Mouse (Mus musculus): ENCODE data around the gene Gzma. TPM values are rescaled to one million over a fixed set of nuclear protein-coding genes. Genes with fewer than 3 reads are reported as not detected.
A peak's percentile ranks its signal among the peaks of the same experiment; 100 is the strongest.

The Gzma gene
- polyA plus RNA-seq, 1 experiment = not detected

DNA sequence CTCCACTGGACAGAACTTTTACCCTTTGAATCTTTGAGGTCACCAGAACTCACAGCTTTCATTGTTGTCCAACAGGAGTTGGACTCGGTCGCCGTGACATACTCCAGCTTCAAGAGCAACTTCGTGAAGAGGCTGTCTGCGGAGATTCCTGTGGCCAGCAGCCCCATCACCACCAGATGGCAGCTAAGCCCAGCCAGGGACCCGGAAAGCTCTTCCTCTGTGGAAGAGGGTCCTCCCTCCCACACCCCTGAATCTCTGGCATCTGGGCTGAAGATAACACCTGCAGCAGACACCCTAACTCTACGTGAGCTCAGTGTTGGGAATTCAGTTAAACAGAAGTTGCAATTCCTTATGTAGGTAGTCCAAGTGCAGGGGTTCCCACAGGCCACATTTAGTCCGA is 45.0 kb downstream of the Gzma start:
- H3K27me3 ChIP-seq (ENCODE audit: control insufficient read depth, insufficient read depth, insufficient read length) = no peaks in the 10 kb centered on the region
- H3K4me3 ChIP-seq (ENCODE audit: insufficient read depth, poor library complexity, severe bottlenecking) = no peak overlapping the region
- H3K36me3 ChIP-seq (ENCODE audit: control insufficient read depth, insufficient read depth) = no peaks in the 10 kb centered on the region
- H3ac ChIP-seq (ENCODE audit: control insufficient read depth, insufficient read length, low read depth) = no peak overlapping the region
- no peak for TF ChIP-seq CEBPB (IDR thresholded peaks at IDR 0.05; ENCODE audit: low read depth)
- TF ChIP-seq CTCF (IDR thresholded peaks at IDR 0.05; ENCODE audit: control insufficient read depth, insufficient read depth, insufficient read length) = no peak
- TF ChIP-seq MYOD1 (IDR thresholded peaks at IDR 0.05; ENCODE audit: control insufficient read depth, insufficient read length, low read depth) = no peak
- no peak for TF ChIP-seq USF1 (IDR thresholded peaks at IDR 0.05; ENCODE audit: low read depth)
- no peak for TF ChIP-seq FOSL1 (IDR thresholded peaks at IDR 0.05; ENCODE audit: insufficient read depth, low read length, poor library complexity, severe bottlenecking)
- no peak for TF ChIP-seq MYOG (IDR thresholded peaks at IDR 0.05; ENCODE audit: control insufficient read depth, extremely low read depth, insufficient read length)
- TF ChIP-seq MAX (IDR thresholded peaks at IDR 0.05) = no peak
- H3K79me2 ChIP-seq (ENCODE audit: control insufficient read depth, insufficient read depth) = no peaks in the 10 kb centered on the region
- H3K79me3 ChIP-seq (ENCODE audit: low read depth) = no peaks in the 10 kb centered on the region

DNA sequence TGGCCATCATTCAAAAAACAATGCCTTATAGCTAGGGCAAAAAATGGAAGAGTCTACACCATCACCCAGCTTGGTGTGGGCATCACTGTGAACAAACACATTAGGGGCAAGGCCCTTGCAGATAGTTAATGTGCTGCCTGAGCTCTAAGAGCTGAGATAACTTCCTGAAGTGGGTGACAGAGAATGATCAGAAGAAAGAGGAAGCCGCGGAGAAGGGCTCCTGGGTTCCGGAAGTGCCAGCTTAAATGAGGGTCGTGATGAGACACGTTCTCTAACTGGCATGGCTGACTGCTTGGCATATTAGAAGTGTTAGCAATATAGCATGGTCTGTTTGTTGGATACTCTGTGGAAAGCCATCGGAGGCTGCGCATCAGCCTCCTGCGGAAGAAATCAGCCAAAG is 46.6 kb downstream of the Gzma start:
- Histone ChIP-seq H3K79me2 (ENCODE audit: control insufficient read depth, insufficient read depth) (no peaks in the 10 kb centered on the region), H3K4me3 (ENCODE audit: insufficient read depth, poor library complexity, severe bottlenecking) (no peak overlapping the region), H3K36me3 (ENCODE audit: control insufficient read depth, insufficient read depth) (no peaks in the 10 kb centered on the region), H3K27me3 (ENCODE audit: control insufficient read depth, insufficient read depth, insufficient read length) (no peaks in the 10 kb centered on the region), H3ac (ENCODE audit: control insufficient read depth, insufficient read length, low read depth) (no peak overlapping the region), H3K79me3 (ENCODE audit: low read depth) (no peaks in the 10 kb centered on the region)
- TF ChIP-seq MAX (IDR thresholded peaks at IDR 0.05) (no peak), MYOG (IDR thresholded peaks at IDR 0.05; ENCODE audit: control insufficient read depth, extremely low read depth, insufficient read length) (no peak), MYOD1 (IDR thresholded peaks at IDR 0.05; ENCODE audit: control insufficient read depth, insufficient read length, low read depth) (no peak), USF1 (IDR thresholded peaks at IDR 0.05; ENCODE audit: low read depth) (no peak), CTCF (IDR thresholded peaks at IDR 0.05; ENCODE audit: control insufficient read depth, insufficient read depth, insufficient read length) (no peak), FOSL1 (IDR thresholded peaks at IDR 0.05; ENCODE audit: insufficient read depth, low read length, poor library complexity, severe bottlenecking) (no peak), CEBPB (IDR thresholded peaks at IDR 0.05; ENCODE audit: low read depth) (no peak)

DNA sequence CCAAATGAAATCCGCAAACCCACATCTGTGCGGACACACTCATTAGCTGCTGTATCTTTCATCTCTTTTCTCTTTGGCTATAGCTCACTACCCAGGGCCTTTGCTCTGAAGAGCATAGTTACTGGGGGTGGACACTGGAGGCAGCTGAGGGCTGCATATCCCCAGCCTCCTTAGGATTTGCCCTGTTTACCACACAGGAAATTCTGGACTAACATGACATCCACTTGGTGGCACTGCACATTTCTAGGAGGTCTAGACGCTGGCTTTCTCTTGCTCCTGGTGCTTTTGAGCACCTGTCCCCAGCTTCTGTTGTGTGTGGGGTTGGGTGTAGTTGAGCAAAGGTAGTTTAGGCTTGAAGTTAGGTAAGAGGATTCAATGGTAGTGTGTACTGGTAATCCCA is 53.1 kb downstream of the Gzma start:
- Histone ChIP-seq H3K4me3 (ENCODE audit: insufficient read depth, poor library complexity, severe bottlenecking) (no peak overlapping the region), H3K79me3 (ENCODE audit: low read depth) (peaks cover 33% of the 10 kb centered on the region), H3K79me2 (ENCODE audit: control insufficient read depth, insufficient read depth) (peaks cover 36% of the 10 kb centered on the region), H3ac (ENCODE audit: control insufficient read depth, insufficient read length, low read depth) (no peak overlapping the region), H3K36me3 (ENCODE audit: control insufficient read depth, insufficient read depth) (peaks cover 13% of the 10 kb centered on the region), H3K27me3 (ENCODE audit: control insufficient read depth, insufficient read depth, insufficient read length) (no peaks in the 10 kb centered on the region)
- TF ChIP-seq MAX (IDR thresholded peaks at IDR 0.05) = no peak
- TF ChIP-seq CEBPB (IDR thresholded peaks at IDR 0.05; ENCODE audit: low read depth) = no peak
- no peak for TF ChIP-seq MYOG (IDR thresholded peaks at IDR 0.05; ENCODE audit: control insufficient read depth, extremely low read depth, insufficient read length)
- no peak for TF ChIP-seq CTCF (IDR thresholded peaks at IDR 0.05; ENCODE audit: control insufficient read depth, insufficient read depth, insufficient read length)
- TF ChIP-seq FOSL1 (IDR thresholded peaks at IDR 0.05; ENCODE audit: insufficient read depth, low read length, poor library complexity, severe bottlenecking) = no peak
- no peak for TF ChIP-seq USF1 (IDR thresholded peaks at IDR 0.05; ENCODE audit: low read depth)
- TF ChIP-seq MYOD1 (IDR thresholded peaks at IDR 0.05; ENCODE audit: control insufficient read depth, insufficient read length, low read depth) = no peak

DNA sequence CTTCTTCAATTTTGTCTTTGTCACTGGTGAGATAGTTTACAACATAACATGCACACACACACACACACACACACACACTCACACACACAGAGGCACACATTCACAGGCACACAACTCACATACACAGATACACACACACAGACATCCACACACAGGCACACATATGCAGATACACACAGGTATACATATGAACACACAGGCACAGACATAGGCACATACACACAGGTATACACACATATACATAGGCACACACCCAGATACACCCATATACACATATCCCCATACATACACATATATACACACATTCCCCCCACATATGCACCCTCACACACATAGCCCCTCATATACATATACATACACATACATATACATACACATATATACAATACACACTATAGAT is 53.8 kb downstream of the Gzma start:
- no peaks in the 10 kb centered on the region for H3K27me3 ChIP-seq (ENCODE audit: control insufficient read depth, insufficient read depth, insufficient read length)
- peaks cover 18% of the 10 kb centered on the region for H3K36me3 ChIP-seq (ENCODE audit: control insufficient read depth, insufficient read depth)
- TF ChIP-seq CEBPB (IDR thresholded peaks at IDR 0.05; ENCODE audit: low read depth) (no peak), MAX (IDR thresholded peaks at IDR 0.05) (no peak), MYOD1 (IDR thresholded peaks at IDR 0.05; ENCODE audit: control insufficient read depth, insufficient read length, low read depth) (no peak), USF1 (IDR thresholded peaks at IDR 0.05; ENCODE audit: low read depth) (no peak), CTCF (IDR thresholded peaks at IDR 0.05; ENCODE audit: control insufficient read depth, insufficient read depth, insufficient read length) (no peak), MYOG (IDR thresholded peaks at IDR 0.05; ENCODE audit: control insufficient read depth, extremely low read depth, insufficient read length) (no peak), FOSL1 (IDR thresholded peaks at IDR 0.05; ENCODE audit: insufficient read depth, low read length, poor library complexity, severe bottlenecking) (no peak)
- peaks cover 33% of the 10 kb centered on the region for H3K79me3 ChIP-seq (ENCODE audit: low read depth)
- peaks cover 36% of the 10 kb centered on the region for H3K79me2 ChIP-seq (ENCODE audit: control insufficient read depth, insufficient read depth)
- H3K4me3 ChIP-seq (ENCODE audit: insufficient read depth, poor library complexity, severe bottlenecking) = no peak overlapping the region
- peak overlapping the region; percentile 16 for H3ac ChIP-seq (ENCODE audit: control insufficient read depth, insufficient read length, low read depth)

DNA sequence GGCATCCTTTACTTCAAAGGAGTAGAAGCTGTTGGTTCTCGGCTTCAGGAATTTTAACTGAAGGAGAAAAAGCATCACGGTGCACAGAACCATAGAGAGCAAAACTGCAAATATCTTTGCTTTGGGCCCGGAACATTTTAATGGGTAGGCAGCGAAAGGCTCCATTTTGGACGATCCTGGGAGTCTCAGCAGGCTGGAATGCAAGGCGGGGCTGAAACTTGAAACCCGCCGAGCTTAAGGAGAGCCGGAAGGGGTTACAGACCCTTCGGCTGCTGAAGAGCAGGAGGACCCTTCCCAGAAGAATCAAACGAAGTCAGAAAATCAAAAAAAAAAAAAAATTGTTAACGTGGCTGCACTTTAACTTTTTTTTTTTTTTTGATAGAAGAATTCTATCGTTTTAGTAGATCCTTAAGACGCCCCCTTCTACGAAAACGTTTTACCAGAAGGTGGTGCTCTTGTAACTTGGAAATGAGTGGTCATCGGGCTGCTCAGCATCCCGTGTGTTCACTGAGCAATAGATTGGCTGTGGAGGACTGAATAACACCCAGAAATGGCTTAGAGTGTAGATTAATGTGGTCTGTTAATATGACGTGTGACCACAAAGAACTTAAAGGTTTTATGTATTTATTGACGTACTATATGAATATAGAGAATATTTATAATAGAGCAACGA is 54.4 kb downstream of the Gzma start, which contains the start of gene Gpx8:
Gene Gpx8 (minus strand): TSS at position 200 of the 673 bp plus-strand sequence.
- peak within 1 kb of the TSS; percentile 81 for H3ac ChIP-seq (ENCODE audit: control insufficient read depth, insufficient read length, low read depth)
- peak within 1 kb of the TSS; percentile 42 for H3K4me3 ChIP-seq (ENCODE audit: insufficient read depth, poor library complexity, severe bottlenecking)
- H3K36me3 ChIP-seq (ENCODE audit: control insufficient read depth, insufficient read depth) = peaks cover 24% of the 10 kb centered on the region
- H3K27me3 ChIP-seq (ENCODE audit: control insufficient read depth, insufficient read depth, insufficient read length) = no peaks in the 10 kb centered on the region
- peaks cover 33% of the 10 kb centered on the region for H3K79me3 ChIP-seq (ENCODE audit: low read depth)
- peaks cover 36% of the 10 kb centered on the region for H3K79me2 ChIP-seq (ENCODE audit: control insufficient read depth, insufficient read depth)
- no peak for TF ChIP-seq FOSL1 (IDR thresholded peaks at IDR 0.05; ENCODE audit: insufficient read depth, low read length, poor library complexity, severe bottlenecking)
- TF ChIP-seq MYOD1 (IDR thresholded peaks at IDR 0.05; ENCODE audit: control insufficient read depth, insufficient read length, low read depth) = no peak
- no peak for TF ChIP-seq CTCF (IDR thresholded peaks at IDR 0.05; ENCODE audit: control insufficient read depth, insufficient read depth, insufficient read length)
- TF ChIP-seq MYOG (IDR thresholded peaks at IDR 0.05; ENCODE audit: control insufficient read depth, extremely low read depth, insufficient read length) = no peak
- TF ChIP-seq CEBPB (IDR thresholded peaks at IDR 0.05; ENCODE audit: low read depth) = no peak
- no peak for TF ChIP-seq USF1 (IDR thresholded peaks at IDR 0.05; ENCODE audit: low read depth)
- no peak for TF ChIP-seq MAX (IDR thresholded peaks at IDR 0.05)
